Mouse (Mus musculus): ENCODE data around the gene Foxp1.

- TF ChIP-seq GATA1 (IDR thresholded peaks at IDR 0.05; ENCODE audit: borderline replicate concordance, low read length) (no peak), POLR2AphosphoS5 (IDR thresholded peaks at IDR 0.05; ENCODE audit: insufficient replicate concordance, low read depth, low read length) (no peak)
Measured at GRCm38 (mm10) chr6:99045845-99046788, 476.4 kb downstream of the Foxp1 start.

Data from G1E (cell line).